Mouse (Mus musculus) small intestine, adult 2 months (tissue): ENCODE data around the gene Mettl23.

ENCODE experiments used
- CTCF ChIP-seq: fragments of 200-500 bp; IDR thresholded peaks from 2 replicates; pipeline ENCODE4 v1.5.1; 2012; ENCODE audit warnings: low read depth, mild to moderate bottlenecking, control low read depth, inconsistent platforms, low read length, moderate library complexity, mixed read lengths; ENCODE audit not compliant: insufficient replicate concordance, insufficient read length; ENCODE audit errors: extremely low read depth
- POLR2A ChIP-seq: fragments of 200-500 bp; IDR thresholded peaks from 2 replicates; pipeline ENCODE4 v1.6.1; 2012; ENCODE audit warnings: low read depth, mild to moderate bottlenecking, control low read depth, inconsistent platforms, low read length, moderate library complexity

GRCm38 (mm10) chr11:116823255-116823654 lies 19.8 kb upstream of the Mettl23 start:
- TF ChIP-seq CTCF, result no peak
- no peak for TF ChIP-seq POLR2A
